Mouse (Mus musculus) gastrocnemius, adult 8-10 months (tissue): Measurements from ENCODE around the gene Anapc11. TPM values are rescaled to one million over a fixed set of nuclear protein-coding genes. Genes with fewer than 3 reads are reported as not detected.
"Not testable (repeated sequence)": the region's sequence is repeated elsewhere in the genome, so short reads cannot be mapped to it uniquely, and the experiment has no call there.

Experiments
- DNase-seq, 2 experiments: peaks; one replicate each; pipeline ENCODE4 v3.0.0; 2022; ENCODE audit warnings: low spot score in 2 of 2
- total RNA-seq, 4 experiments: library from RNA; stranded (reverse); gene quantifications; 2 replicates each; pipeline ENCODE4 v1.2.4; 2022

Gene Anapc11
- total RNA-seq, 4 experiments from 2014 or later, result 42.5 to 54.1 (median 49.7) TPM

DNA sequence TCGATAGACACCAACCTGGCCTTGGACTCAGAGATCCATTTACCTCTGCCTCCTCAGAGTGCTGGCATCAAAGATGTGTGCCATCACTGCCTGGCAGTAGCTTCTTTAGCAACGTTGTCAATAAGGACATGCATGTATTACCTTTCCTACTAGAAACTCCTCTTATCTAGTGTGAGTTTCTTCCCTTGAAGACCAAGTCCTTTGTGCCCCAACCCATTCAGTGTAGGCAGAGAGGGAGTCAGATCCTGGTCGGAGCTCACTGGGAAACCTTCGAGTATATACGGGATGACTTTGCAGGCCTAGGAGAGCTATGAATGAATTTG is 24.0 kb upstream of the Anapc11 start:
- no peak for DNase-seq

DNA sequence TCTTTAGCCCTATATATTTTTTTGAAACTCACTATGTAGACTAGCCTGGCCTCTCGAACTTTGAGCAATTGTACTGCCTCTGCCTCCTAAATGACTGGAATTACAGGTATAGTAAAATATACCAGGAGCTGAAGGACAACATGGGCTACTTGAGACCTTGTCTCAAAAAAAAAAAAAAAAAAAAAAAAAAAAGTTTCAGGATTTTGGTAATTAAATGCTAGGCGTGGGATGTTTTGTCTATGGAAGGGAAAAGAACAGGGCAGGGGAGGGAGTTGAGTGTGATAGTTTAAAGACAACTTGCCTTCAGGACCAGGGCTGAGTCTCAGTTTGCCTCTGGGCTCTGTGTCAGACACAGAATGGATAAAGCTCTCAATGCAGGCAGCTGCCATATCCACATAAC is 23.2 kb upstream of the Anapc11 start:
- no peak for DNase-seq

DNA sequence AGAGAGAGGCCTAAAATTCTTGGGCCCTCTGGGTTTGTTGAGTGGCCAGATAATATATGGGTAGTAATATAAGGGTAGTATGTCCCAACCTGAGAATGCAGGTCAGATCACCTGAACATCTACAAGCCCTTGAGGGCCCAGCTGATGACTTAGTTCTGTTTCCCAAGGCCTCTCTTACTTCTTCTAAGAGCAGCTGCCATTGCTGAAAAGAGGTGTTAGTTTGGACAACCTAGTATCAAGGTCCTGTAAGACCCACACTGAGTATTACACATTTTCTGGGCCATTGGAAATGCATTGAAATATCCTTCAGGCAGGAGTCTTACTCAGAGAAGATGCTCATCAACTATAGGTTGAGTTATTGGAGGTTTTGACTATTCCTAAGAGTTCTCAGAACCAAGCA is 22.3 kb upstream of the Anapc11 start:
- no peak for DNase-seq

DNA sequence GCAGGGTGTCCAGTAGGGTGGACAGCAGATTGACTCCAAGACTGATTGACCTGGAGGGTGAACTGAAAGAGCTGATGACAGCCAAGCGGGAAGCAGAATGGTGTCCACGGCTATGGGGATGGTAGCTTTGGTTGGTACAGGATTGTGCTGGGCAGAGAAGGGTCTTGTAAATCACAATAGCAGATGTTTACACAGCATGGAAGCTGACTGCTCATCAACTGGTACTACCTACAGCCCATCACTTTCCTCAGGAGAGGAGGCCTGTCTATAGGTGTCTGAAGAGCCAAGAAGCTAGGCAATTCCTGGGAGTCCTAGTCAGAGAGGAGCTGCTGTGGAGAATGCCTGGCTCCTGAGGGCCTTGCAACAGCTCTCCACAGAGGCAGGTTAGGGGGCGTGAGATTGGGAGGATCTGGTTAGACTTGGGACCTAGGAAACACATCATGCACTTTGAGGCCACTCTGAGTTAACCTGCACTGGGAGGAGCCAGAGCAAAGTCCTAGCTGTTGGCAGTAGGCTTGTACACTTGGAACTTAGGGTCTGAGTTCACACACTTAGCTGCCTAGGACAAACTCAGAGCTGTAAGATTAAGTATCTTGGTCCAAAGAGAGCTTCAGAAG is 21.7 kb upstream of the Anapc11 start:
- no peak for DNase-seq

DNA sequence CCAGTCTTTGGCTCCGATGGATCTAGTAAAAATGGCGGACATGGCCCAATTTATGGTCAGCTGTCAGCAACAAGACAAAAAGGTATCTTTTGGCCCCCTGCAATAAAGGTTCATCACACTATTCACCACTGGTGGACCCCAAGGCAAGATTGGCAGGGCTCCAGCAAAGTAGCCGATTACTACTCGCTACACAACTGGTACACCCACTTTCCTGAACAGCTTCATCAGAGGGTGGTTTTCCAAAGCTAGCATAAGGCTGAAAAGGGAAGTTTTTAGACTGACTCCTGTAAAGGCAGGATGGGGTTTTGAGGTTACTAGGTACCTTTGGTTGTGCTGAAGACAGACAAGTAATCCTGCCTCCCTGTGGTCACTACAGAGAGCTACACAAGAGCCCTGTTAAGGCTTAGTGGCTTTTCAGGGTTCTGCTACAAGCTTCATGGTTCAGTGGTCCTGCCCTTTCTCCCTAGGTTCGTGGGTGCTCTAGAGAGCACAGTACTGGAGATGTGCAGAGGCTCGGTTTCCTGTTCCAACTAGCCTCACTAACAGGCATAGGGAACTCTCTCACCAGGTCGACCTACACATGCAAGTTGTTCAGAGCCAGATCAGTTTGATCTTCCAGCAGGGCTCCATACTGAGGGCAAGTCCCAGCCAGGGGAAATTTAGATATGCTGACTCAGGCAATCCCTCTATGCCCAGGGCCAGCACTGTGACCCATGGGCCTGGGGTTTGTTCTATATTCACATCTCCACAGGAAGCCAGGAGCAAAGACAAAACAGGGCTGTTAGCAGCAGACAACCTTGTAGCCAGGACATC is 20.8 kb upstream of the Anapc11 start:
- DNase-seq, result no peak

DNA sequence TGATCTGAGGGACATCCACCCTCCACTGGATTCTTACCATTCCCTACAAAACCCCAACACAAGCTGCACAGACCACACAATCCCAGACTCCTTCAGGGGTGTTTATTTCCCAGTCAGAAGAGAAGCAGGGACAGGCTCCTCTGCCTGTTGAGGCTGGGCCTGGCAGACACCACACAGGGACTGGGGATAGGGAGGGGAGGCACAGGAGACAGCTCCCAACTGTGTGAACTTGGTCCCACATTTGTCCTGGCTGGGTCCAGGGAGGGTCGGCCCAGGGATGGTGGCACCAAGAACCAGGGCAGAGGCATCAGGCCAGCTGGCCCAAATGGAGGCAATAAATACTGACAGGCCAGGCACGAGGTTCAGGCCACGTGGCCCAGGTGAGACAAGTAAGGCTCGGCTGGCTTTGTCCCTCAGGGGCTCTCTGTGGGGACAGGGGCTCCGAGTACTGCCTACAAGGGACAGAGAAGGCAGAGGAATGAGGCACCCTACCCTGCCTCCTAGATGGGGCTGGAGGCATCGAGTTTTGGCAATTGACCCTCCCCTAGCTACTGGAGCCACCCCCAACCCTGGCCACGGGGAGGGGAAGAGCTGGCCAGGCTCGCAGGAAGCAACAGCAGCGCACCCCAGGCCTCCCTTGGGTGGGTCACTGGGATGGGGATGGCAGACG is 20.1 kb upstream of the Anapc11 start:
- peak in 1 of 2 experiments; percentile 37 for DNase-seq

DNA sequence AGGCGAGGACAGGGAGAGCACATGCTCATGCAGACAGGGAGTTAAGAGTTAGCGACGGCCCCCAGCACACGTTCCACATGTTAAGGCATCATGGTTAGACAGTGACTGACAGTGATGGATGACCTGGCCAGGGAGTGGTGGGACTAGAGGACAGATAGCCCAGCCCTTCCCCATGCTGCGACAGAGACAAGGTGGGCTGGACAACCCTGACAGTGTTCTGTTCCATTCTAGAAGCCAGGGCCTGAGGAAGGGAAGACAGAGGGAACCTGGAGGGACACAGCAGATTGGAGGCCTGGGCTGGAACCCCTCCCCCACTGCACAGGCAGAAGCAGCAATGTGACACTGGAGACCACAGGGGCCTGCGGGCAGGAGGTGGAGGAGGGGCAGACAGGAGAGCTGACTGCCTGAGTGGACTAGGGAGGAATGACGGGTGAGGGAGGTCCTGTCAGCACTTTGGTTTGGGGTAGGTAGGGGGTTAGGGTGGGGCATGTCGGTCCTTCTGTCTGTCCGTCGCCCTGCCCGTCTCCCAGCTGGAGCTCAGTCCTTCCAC is 19.5 kb upstream of the Anapc11 start:
- DNase-seq, result no peak

DNA sequence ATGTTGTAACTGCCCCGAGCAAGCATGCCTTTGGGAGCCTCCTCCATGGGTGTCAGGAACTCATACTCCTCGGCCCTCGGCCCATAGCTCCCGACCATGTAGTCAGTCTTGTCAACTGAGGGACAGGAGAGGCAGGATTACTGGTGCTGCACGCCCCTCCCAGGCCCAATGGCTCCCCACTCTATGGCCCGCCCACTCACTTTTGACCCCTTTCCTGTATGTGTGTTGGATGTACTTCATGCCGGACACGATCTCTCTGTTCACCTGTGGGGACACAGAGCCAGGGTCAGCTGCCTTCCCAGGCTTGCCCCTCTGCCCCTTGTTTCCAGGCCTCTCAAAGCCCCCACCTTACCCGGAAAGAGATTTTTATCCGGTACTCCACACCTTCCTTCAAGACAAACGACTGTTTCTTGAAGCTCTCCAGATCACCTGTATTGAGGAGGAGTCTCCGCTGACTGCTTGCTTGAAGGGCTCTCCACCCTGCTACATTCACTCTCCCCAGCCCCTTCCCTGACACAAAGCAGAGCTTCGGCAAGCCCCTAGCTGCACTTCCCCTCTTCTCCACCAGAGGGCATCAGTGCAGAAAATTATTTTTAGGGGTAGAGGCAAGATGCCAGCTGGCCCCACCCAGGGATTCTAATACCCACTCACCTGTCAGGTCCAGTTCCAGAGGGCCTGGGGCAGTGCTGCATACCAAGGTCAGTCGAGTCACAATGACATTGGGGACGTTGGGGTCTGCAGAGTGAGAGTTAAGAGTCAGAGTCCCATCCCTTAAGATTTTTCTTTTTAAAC is 18.7 kb upstream of the Anapc11 start:
- DNase-seq, result peak; percentile 60 to 64

DNA sequence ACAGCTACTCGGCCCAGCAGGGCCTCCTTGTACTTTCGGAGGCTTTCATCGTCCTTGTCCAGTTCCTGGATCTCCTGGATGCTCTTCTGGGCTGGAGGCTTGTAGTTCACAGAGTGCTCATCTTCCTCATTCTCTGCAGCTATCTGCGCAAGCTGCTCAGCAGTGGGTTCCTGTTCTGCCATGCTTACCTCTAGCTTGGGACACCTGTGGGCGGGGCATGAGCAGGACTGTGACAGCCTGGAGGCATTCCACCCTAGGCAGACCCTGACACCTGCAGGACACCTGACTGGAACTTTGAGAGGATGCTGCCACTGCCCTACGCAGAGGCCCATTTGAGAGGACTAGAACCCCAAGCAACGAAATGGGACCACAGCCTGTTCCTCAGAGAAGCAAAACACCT is 18.0 kb upstream of the Anapc11 start:
- DNase-seq, result no peak

DNA sequence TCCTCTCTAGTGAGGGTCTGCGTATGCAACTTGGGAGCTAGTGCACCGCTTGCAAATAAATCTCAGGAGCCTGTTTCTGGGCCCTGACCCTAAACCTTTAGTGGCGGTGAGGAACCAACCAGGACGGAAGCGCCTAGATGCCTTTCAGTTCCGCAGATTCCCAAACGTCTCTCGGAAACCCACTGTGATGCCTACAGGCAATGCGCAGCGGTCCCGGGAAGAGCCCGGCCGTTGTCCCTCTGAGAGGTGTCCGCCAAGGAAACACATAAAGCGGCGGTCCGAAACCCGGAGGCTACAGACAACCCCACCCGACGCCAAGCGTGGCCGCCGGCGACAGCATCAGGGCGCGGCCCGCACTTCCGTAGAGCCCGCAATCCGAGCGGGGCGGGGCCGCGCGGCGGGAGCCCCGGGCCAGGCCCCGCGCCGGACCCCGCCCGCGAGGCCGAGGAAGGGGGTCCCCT is 17.3 kb upstream of the Anapc11 start:
- DNase-seq, result no peak

DNA sequence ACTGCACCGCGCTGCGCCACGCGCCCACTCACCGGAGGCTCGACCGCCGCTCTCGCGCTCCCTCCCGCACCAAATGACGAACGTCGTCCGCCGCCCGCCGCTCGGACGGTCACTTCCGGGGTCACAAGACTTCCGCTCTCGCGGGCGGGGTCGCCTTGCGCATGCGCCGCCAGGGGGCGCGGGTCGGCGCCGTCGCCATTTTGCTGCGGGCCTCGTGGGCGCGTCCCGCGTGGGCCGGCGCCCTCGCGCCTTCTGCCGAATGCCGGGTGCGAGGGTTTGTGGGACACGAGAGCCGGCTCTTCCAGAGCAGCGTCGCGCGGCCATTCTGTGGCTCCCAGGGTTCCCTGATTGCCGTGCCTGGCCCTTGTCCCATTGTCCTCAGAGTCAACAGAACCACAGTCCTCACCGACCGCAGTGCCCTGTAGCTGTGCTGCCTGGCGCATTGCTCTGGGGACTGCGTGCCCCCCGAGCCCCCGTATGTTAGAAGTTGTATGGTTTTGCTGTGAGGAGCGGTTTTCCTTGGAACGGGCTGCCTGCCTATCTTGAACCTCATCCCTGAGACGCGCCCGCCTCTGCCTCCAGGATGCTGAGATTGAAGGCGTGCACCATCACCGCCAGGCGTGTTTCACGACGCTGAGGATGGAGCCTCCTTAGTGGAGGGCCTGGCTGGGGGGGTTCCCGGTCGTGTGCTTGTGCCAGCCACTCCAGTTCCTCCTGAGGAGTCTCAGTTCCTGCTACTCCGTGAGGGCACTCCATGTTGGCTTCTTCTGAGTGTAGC is 16.5 kb upstream of the Anapc11 start, which contains the start of gene Arhgdia:
TSS of gene Arhgdia (minus strand) at position 135 of the 778 bp plus-strand sequence.
- DNase-seq, result peak; percentile 72 to 84

DNA sequence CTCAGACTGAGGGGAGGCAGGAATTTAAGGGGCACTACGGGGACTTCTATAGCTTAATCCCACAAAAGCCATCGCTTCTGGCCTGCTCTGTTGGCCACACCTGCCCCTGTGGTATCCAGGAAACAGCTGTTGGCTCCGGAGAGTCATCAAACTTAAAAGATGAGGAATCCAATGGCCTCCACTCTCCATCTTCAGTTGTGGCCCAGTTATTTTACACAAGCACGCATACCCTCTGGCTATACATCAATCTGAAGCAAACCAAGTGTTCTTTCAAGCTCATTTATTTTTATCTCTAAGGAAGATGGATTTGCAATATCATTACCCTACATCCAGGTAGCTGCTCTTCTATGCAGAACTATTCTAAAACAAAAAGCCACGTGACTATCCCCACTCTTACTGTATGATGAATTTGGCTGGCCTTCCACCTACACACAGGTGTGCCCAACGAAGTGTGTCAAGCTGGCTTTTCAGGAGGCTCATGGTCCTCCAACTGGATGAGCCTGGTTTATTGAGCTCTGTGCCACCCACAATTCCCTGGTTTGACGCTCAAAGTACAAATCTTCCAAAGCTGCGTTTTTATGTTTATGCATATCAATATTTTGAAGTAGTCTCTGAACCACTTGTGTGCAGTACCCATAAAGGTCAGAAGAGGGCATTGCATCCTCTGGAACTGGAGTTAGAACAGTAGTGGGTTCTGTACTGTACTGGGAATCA is 15.8 kb upstream of the Anapc11 start:
- no peak for DNase-seq

DNA sequence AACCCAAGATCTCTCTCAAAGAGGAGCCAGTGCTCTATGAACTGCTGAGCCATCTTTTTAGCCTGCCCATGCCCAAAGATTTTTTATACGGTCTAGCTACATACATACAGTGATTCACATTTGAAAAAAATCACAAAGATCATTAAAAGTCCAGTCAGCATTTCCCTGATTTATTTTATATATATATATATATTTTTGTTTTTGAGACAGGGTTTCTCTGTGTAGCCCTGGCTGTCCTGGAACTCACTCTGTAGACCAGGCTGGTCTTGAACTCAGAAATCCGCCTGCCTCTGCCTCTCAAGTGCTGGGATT is 15.3 kb upstream of the Anapc11 start:
- DNase-seq, result not testable (repeated sequence)

DNA sequence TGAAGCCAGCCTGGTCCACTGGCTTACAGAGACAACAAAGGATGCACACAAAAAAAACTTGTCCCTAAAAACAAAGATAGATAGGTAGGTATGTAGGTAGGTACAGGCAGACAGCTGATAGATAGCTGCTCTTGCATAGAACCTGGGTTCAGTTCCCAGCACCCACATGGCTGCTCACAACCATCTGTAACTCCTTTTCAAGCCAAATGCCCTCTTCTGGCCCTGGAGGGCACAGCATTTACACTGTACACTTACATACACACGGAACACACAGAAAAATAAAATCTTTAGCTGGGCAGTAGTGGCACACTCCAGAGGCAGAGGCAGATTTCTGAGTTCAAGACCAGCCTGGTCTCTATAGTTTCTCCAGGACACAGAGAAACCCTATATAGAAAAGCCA is 14.3 kb upstream of the Anapc11 start:
- DNase-seq, result no peak

DNA sequence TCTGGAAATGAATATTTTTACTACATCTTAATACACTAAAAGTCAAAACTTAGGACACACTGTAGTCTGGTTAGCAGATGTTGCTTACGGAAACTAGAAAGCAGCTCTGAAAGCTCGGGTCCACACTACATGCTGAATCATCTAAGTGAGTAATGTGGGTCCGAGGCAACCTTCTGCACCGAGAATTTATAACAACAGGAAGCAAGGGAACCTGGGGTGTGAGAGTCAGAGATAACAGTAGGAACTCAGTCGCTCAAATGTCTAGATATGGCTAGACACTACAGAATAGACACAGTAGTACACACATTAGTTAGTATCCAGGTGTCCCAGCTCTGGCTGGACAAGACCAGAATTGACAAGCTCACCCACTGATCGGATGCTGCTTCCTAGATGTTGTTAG is 9.7 kb upstream of the Anapc11 start:
- no peak for DNase-seq

DNA sequence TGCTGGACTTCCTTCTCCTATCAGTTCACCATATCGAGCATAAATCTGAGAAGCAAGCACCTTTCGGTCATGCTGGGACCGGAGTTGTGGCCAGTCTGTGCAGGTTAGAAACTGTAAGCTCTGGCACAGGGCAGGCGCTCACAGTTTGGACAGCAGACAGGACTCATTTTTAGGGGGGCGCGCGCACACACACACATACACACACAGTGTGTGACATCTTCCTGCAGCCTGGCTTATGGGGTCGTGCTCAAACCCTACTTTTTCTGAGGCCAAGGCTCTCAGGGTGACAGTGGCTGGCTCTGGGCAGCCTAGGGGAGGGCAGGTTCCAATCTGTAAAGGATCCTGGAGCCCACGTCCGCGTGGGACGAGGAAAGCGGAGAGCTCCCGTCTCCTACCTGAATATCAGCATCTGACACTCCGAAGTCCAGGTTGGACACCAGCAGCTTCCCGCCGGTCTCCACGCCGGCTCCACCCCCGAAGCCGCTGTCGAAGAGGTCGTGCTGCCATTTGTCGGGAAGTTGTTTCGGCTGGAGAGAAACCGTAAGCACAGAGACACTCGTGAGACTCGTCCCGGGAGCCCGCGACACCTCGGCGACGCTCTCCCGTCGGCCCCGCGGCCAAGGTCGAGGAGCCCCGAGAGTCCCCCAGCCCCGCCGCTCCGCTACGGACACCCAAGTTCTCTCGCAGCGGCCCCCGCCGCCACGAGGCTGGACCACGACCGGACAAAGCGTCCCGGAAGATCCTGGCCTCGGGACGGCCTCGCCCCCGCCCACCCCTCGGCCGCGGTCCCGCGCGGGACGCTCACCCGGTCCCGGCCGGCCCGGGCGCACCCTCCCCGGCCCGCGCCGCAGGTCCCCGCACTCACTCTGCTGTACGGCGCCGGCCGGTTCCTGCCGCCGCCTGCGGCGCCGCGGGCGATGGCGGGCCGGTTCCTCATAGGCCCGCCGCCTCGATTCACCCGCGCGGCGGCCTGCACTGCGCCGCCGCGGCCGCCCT is 683 bp upstream of the Anapc11 start:
- DNase-seq, result no peak

DNA sequence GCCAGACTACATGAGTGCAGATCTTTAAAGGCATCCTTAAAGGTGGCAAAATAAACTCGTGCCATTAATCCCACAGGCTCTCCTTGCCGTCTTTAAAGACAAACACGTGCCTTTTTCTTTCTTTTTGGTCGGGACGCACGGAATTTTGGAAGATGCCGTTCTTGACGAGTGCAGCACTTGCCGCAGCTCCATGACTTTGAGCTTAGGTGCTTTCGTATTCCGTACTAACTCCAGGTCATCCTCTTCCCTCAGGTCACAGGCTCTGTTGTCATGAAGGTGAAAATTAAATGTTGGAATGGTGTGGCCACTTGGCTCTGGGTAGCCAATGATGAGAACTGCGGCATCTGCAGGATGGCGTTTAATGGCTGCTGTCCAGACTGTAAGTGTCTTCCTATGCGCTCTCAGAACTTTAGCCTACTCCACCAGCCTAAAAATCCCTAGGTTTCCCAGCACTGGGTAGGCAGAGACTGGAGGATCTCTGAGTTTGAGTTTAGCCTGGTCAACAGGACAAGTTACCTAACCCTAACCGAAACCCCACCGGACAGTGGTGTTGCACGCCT is 849 bp downstream of the Anapc11 start:
- DNase-seq, result no peak

DNA sequence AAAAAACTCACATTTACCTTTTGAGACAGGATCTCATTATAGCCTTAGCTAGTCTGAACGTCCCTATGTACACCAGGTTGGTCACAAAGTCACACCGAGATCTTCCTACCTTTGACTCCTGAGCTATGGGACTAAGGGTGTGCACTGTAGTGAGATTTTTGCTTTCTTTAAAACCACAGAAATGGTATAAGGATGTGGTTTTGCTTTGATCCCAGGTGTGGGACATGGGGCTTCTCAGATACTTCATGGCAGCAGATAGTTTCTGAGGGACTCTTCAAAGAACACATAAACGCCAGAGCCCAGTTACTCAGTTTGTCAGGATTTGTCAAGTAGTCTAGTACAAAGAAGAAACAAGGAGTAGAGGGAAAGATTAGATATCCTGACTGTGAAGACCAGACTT is 2.5 kb downstream of the Anapc11 start:
- no peak for DNase-seq

DNA sequence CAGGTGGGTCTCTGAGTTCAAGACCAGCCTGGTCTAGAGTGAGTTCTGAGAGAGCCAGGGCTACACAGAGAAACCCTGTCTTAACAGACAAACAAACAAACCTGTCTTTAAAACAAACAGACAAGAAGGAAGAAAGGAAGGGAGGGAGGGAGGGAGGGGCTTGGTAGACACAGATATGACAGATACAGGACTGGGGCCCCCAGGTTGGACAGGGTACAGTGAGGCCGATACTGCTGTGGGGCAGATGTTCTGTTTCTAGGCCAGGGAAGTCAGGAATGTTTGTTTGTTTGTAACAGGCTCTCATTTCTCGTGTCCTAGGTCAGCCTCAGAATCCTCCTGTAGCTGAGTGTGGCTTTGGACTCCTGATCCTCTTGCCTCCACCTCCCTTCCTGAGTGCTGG is 5.3 kb downstream of the Anapc11 start:
- no peak for DNase-seq
